Mouse (Mus musculus): Measurements from ENCODE around the gene Kansl1.

DNA sequence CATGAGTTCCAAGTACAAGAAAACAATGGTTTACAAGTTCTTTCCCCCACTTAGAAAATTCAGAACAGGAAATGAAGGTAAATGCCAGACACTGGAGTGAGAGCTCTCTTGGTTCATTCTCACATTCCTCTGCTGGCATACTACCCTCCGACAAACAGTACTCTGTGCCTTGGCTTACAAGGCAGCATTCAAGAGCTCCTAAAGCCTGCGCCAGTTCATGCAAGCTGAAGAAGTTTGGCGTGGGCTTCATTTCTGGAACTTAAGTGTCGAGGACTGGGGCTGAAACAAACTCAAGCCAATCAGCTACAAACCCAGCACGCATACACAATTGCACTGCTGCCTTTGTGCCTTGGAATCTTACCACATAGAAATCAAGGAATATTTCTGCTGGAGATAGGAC lies 136.6 kb downstream of the Kansl1 start:
- no peak for TF ChIP-seq CTCF (IDR thresholded peaks at IDR 0.05; ENCODE audit: control insufficient read depth, insufficient read depth, insufficient replicate concordance, low read depth, low read length)
- TF ChIP-seq POLR2A (IDR thresholded peaks at IDR 0.05; ENCODE audit: control insufficient read depth, low read depth, low read length), result no peak
